Mouse (Mus musculus) kidney, postnatal 0 days (tissue): ENCODE measurements around the gene Angptl3. TPM values are rescaled to one million over a fixed set of nuclear protein-coding genes. Genes with fewer than 3 reads are reported as not detected.

ENCODE experiments used
- ATAC-seq: fragments of 200-750 bp; cut with Nextera tagmentation; replicated peaks from 2 replicates; pipeline ENCODE4 v1.8.0; 2017; ENCODE audit warnings: low read depth, moderate number of reproducible peaks, moderate TSS enrichment, moderate library complexity; ENCODE audit not compliant: low FRiP score
- DNase-seq: peaks from one replicate; pipeline ENCODE4 v3.0.0-alpha.2; 2016; ENCODE audit warnings: low spot score
- H3K27ac ChIP-seq: fragments of 300-500 bp; sonication (generic); 2 replicates; pipeline ENCODE4 v1.5.1; 2014; ENCODE audit warnings: mild to moderate bottlenecking
- H3K27me3 ChIP-seq: fragments of 300-500 bp; sonication (generic); 2 replicates; pipeline ENCODE4 v1.6.1; 2014; ENCODE audit warnings: low read length, mixed read lengths; ENCODE audit not compliant: insufficient read depth
- H3K36me3 ChIP-seq: fragments of 300-500 bp; sonication (generic); 2 replicates; pipeline ENCODE4 v1.6.1; 2014; ENCODE audit warnings: low read length, mixed read lengths; ENCODE audit not compliant: insufficient read depth
- H3K4me1 ChIP-seq: fragments of 300-500 bp; sonication (generic); replicated peaks from 2 replicates; pipeline ENCODE4 v1.6.1; 2014; ENCODE audit warnings: antibody characterized with exemption, low read length, mixed read lengths; ENCODE audit not compliant: insufficient read depth
- H3K4me2 ChIP-seq: fragments of 300-500 bp; sonication (generic); 2 replicates; pipeline ENCODE4 v1.6.1; 2014; ENCODE audit warnings: mild to moderate bottlenecking, low read length, moderate library complexity, mixed read lengths
- H3K4me3 ChIP-seq: fragments of 300-500 bp; sonication (generic); replicated peaks from 2 replicates; pipeline ENCODE4 v1.5.1; 2014; ENCODE audit warnings: low read depth, low read length
- H3K9ac ChIP-seq: fragments of 300-500 bp; sonication (generic); 2 replicates; pipeline ENCODE4 v1.6.1; 2014; ENCODE audit warnings: low read depth, low read length
- H3K9me3 ChIP-seq: fragments of 300-500 bp; sonication (generic); replicated peaks from 2 replicates; pipeline ENCODE4 v1.6.1; 2016; ENCODE audit warnings: low read length, inconsistent platforms, mixed read lengths
- CTCF ChIP-seq: IDR thresholded peaks from 2 replicates; pipeline ENCODE4 v1.5.1; 2016; ENCODE audit warnings: antibody characterized with exemption, low read depth, mild to moderate bottlenecking, moderate library complexity
- WGBS: fragments of 180-500 bp; shearing (Covaris S2); extraction: QIAGEN DNeasy Blood & Tissue Kit; methylation state at CpG from one replicate; pipeline ENCODE4 v1.1.7; 2014; 5-methylcytosine and 5-hydroxymethylcytosine counted together
- polyA plus RNA-seq: library from polyadenylated mRNA; unstranded; fragments of >200 nt; fragmentation: Nextera tagmentation; extraction: Ambion mirVana; gene quantifications from 2 replicates; pipeline ENCODE4 v1.2.1, GENCODE M21; 2015

Angptl3 gene
- polyA plus RNA-seq = 1.4 and 1.8 TPM in 2 replicates

- Histone ChIP-seq H3K9me3 (no peaks in the 10 kb centered on the region), H3K4me2 (no peak within 1 kb of the TSS), H3K4me1 (no peaks in the 10 kb centered on the region; the same call in 1 of the 2 replicates), H3K4me3 (no peak within 1 kb of the TSS), H3K27me3 (no peaks in the 10 kb centered on the region), H3K27ac (no peak within 1 kb of the TSS), H3K36me3 (no peaks in the 10 kb centered on the region), H3K9ac (no peak within 1 kb of the TSS)
- no peak for DNase-seq
- ATAC-seq = no peak
- 44% methylated on average over 2 of the region's 2 CpGs for WGBS
- TF ChIP-seq CTCF = no peak
These were observed at the start of gene Angptl3 for GRCm38 (mm10) chr4:99030686-99031085. Gene Angptl3 (plus strand): TSS chr4:99030954.

GRCm38 (mm10) chr4:98984701-98985100 is 46.1 kb upstream of the Angptl3 start:
- 88% methylated on average over 8 of the region's 8 CpGs for WGBS
- no peaks in the 10 kb centered on the region for H3K9me3 ChIP-seq
- H3K4me3 ChIP-seq = no peak overlapping the region
- DNase-seq (no peak), ATAC-seq (no peak)
- H3K36me3 ChIP-seq = peaks cover 15% of the 10 kb centered on the region; the same call in 1 of the 2 replicates
- H3K27me3 ChIP-seq = no peaks in the 10 kb centered on the region
- H3K4me2 ChIP-seq = no peak overlapping the region
- no peak for TF ChIP-seq CTCF
- no peak overlapping the region for H3K27ac ChIP-seq
- H3K4me1 ChIP-seq = no peaks in the 10 kb centered on the region
- no peak overlapping the region for H3K9ac ChIP-seq

DNA sequence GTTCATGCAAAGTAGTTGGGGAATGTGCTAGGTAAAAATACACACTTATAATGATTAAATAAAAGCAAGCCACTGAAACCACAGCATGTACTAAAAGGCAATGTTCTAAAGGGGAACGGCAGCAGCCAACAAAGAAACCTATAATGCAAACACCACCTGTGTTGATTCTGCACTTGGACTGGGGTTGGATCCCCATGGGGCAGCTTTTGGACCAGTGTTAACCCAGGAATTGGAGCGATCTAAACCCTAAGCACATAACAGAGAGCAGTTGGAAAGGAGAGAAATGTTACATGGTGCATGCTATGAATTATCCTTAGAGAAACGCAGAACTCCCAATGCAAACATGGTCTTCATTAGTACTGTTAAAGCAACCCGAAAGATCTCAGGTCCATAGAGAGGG is 37.3 kb upstream of the Angptl3 start:
- no peak overlapping the region for H3K4me3 ChIP-seq
- no peaks in the 10 kb centered on the region for H3K27me3 ChIP-seq
- no peaks in the 10 kb centered on the region for H3K9me3 ChIP-seq
- H3K4me1 ChIP-seq = no peaks in the 10 kb centered on the region
- H3K36me3 ChIP-seq = 0 out of 2 replicates have a peak, but pooled peaks cover 10% of the 10 kb centered on the region
- WGBS = 85% methylated on average over 4 of the region's 4 CpGs
- no peak overlapping the region for H3K9ac ChIP-seq
- H3K27ac ChIP-seq = no peak overlapping the region
- no peak for TF ChIP-seq CTCF
- H3K4me2 ChIP-seq = no peak overlapping the region
- ATAC-seq (no peak), DNase-seq (no peak)

DNA sequence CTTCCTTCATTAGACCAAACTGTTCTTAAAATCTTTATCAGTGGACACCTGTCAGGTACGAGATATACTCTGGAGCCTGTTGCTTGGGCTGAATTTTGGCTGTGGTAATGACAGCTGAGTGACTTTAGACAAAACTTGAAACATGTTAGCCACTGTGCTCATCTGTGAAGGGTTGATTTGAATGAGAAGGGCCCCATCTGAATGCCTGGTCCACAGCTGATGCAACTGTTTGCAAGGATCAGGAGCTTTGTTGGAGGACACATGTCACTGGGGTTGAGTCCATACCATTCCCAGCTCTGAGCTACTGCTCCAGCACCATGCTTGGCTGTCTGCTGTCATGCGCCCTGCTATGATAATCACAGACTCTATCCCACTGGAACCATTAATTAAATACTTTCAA is 25.2 kb upstream of the Angptl3 start:
- Histone ChIP-seq H3K27me3 (no peaks in the 10 kb centered on the region), H3K4me2 (no peak overlapping the region), H3K4me1 (no peaks in the 10 kb centered on the region), H3K27ac (no peak overlapping the region), H3K9ac (no peak overlapping the region), H3K9me3 (no peaks in the 10 kb centered on the region), H3K4me3 (no peak overlapping the region), H3K36me3 (peaks cover 12% of the 10 kb centered on the region; the same call in 1 of the 2 replicates)
- 80% methylated on average over 2 of the region's 2 CpGs for WGBS
- no peak for TF ChIP-seq CTCF
- DNase-seq (no peak), ATAC-seq (no peak)

DNA sequence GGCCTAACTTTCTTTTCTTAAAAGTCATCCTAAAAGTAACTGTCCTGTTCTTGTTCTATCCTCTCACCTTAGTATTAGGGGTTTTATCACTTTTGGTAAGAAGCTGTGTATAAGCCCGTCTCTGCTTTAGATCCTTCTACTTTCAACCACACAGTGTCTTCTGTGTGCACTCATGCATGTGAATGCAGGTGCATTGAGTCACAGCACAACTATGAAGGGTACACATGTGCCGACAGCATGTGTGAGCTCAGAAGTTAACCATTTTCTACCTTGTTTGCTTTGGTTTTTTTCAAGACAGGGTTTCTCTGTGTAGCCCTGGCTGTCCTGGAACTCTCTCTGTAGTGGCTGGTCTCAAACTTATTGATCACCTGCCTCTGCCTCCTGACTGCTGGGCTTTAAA is 24.4 kb upstream of the Angptl3 start:
- no peak overlapping the region; the same call in 1 of the 2 replicates for H3K27ac ChIP-seq
- H3K27me3 ChIP-seq = no peaks in the 10 kb centered on the region
- no peak overlapping the region for H3K4me3 ChIP-seq
- H3K9ac ChIP-seq = no peak overlapping the region
- ATAC-seq (no peak), DNase-seq (no peak)
- WGBS = 61% methylated on average over 2 of the region's 2 CpGs
- no peaks in the 10 kb centered on the region for H3K4me1 ChIP-seq
- H3K4me2 ChIP-seq = no peak overlapping the region
- H3K36me3 ChIP-seq = peaks cover 14% of the 10 kb centered on the region; the same call in 1 of the 2 replicates
- H3K9me3 ChIP-seq = no peaks in the 10 kb centered on the region
- no peak for TF ChIP-seq CTCF

DNA sequence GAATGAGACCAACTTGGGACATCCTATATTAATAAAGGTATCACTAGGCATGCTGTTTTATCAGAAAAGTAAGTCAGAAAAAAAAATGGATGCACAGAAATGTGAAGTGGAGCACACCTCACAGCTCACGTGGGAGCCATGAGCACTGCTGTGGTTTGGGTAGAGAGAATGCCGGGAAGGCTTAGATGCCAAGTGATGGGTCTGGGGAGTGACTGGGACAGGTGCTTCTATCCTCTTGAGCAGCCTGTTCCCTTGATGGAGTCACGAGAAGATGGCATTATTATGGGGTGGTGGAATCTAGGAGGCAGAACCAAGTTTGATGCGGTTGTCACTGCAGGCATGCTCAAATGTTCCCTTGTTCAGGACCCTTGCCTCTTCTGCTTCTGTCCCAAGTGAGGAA is 19.7 kb upstream of the Angptl3 start:
- 81% methylated on average over 4 of the region's 4 CpGs for WGBS
- no peak for TF ChIP-seq CTCF
- H3K4me1 ChIP-seq = no peaks in the 10 kb centered on the region
- DNase-seq (no peak), ATAC-seq (no peak)
- H3K27me3 ChIP-seq = no peaks in the 10 kb centered on the region
- no peak overlapping the region for H3K27ac ChIP-seq
- no peak overlapping the region for H3K4me3 ChIP-seq
- no peak overlapping the region for H3K9ac ChIP-seq
- H3K4me2 ChIP-seq = no peak overlapping the region
- H3K36me3 ChIP-seq = peaks cover 23% of the 10 kb centered on the region; the same call in 1 of the 2 replicates
- H3K9me3 ChIP-seq = no peaks in the 10 kb centered on the region

DNA sequence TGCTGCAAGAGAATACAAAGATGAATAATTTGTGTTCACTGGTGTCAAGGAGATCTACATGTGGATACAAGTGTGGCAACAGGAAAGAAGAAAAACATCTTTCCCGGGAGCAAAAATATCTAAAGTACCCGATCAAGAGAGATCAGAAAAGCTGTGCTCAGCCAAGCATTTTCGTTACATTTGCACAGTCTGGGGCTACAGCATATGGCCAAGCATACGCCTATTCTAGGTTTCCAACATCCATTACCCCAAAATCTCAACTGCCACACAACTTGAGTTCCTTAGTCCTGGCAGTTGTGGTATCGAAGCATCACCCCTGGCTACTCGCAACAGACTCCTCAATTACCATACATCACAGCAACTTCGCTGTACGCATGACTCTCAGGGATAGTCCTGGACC is 8.5 kb upstream of the Angptl3 start:
- Histone ChIP-seq H3K9me3 (no peaks in the 10 kb centered on the region), H3K27me3 (no peaks in the 10 kb centered on the region), H3K4me3 (no peak overlapping the region), H3K27ac (no peak overlapping the region), H3K4me2 (no peak overlapping the region), H3K9ac (no peak overlapping the region), H3K4me1 (no peaks in the 10 kb centered on the region), H3K36me3 (no peaks in the 10 kb centered on the region)
- no peak for TF ChIP-seq CTCF
- 93% methylated on average over 8 of the region's 8 CpGs for WGBS
- no peak for ATAC-seq
- DNase-seq = no peak
